Mouse (Mus musculus) brain, adult 10 weeks (tissue): Measurements from ENCODE around the gene Il12rb2. TPM values are rescaled to one million over a fixed set of nuclear protein-coding genes. Genes with fewer than 3 reads are reported as not detected.

Source experiments
- polyA plus RNA-seq: library from polyadenylated mRNA; stranded (reverse); fragments of 350-450 nt; fragmentation: Illumina TruSeq; extraction: RNeasy Lipid Tissue Mini Kit (QIAGEN cat#74804); gene quantifications from one replicate; pipeline ENCODE4 v1.2.3, GENCODE M21; 2015; ENCODE audit warnings: low read depth, low replicate concordance

The Il12rb2 gene
- not detected for polyA plus RNA-seq

DNA sequence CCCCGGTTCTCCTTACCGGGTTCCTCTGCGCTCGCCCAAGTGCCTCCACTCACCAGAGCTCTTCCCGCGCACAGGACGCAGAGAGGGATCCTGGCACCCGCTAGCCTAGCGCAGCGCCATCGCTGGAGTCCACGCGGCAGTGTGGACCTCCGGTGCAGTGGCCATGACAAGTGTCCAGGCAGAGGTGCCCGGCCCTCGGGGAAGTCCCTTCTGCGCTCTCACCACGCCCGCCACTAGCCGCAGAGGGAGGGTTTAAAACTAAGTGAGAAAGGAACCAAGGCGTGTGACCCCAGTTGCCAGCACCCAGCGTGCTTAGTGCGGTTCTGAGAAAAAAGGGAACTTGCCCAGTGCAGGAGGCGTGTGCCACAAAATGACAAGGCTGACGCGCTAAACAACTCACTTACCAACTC, at the start of gene Il12rb2:
Gene Il12rb2 (minus strand): TSS at position 207 of the 410 bp plus-strand sequence.

Other genes starting within 250 kb of the Il12rb2 start
- 220 TPM for gene Serbp1, start 138.0 kb downstream of the Il12rb2 start, polyA plus RNA-seq
- gene Il23r, start 115.7 kb upstream of the Il12rb2 start, polyA plus RNA-seq: not detected
- 0.43 TPM for gene Tacstd2, start 159.6 kb upstream of the Il12rb2 start, polyA plus RNA-seq